Mouse (Mus musculus): ENCODE data around the gene Tardbp. TPM values are rescaled to one million over a fixed set of nuclear protein-coding genes. Genes with fewer than 3 reads are reported as not detected.

The Tardbp gene
- 110 and 128 TPM in 2 replicates for polyA plus RNA-seq (2015; fragmentation: Nextera tagmentation; extraction: Ambion mirVana)

DNA sequence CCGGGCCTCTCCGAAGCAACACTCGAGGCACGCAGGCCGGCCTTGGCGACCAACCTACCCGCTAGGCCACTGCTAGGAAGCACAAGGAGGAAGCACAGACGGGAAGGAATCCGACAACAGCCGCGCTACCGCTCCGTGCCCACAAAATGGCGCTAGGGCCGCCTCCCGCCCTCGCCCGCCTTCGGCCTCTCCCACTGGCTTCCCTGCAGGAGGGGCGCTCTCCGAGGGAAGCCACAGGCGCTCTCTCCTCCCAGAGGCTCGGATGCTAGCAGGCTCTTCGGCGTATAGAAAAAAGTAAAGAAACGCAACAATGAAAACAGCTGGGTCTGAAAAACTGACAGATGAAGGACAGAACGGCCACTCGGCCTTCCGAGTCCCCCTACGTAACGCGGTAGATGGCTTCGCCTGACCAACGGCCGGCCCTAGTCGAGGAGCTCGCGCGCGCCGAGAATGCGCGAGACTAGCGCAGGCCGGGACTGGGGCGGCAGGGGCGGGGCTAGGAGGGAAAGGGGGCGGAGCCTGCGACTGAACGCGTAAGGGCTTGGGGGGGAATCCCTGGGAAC is at the start of gene Tardbp:
Gene Tardbp (minus strand): TSS at position 397 of the 563 bp plus-strand sequence.
- peak within 1 kb of the TSS; percentile 77 for H3K4me2 ChIP-seq (ENCODE audit: low read depth, low read length)
- peak; percentile 96 for ATAC-seq (ENCODE audit: low read depth)
- under 1% methylated on average over 51 of the region's 51 CpGs for WGBS (ENCODE audit: insufficient replicate concordance)
- peak within 1 kb of the TSS; percentile 99 for H3K4me3 ChIP-seq (ENCODE audit: low read depth, low read length)
- H3K36me3 ChIP-seq (ENCODE audit: control insufficient read depth, insufficient read depth) = peaks cover 32% of the 10 kb centered on the region
- H3K27me3 ChIP-seq (ENCODE audit: control insufficient read depth, insufficient read depth, low read depth, low read length) = no peaks in the 10 kb centered on the region
- H3K4me1 ChIP-seq (ENCODE audit: control insufficient read depth, low read depth, low read length) = peaks cover 15% of the 10 kb centered on the region
- H3K27ac ChIP-seq (ENCODE audit: low read length) = peak within 1 kb of the TSS; percentile 93
- H3K9me3 ChIP-seq (replicated peaks; ENCODE audit: control insufficient read depth, low read length) = no peaks in the 10 kb centered on the region
- peak within 1 kb of the TSS; percentile 98 for H3K9ac ChIP-seq (ENCODE audit: low read depth, low read length)

DNA sequence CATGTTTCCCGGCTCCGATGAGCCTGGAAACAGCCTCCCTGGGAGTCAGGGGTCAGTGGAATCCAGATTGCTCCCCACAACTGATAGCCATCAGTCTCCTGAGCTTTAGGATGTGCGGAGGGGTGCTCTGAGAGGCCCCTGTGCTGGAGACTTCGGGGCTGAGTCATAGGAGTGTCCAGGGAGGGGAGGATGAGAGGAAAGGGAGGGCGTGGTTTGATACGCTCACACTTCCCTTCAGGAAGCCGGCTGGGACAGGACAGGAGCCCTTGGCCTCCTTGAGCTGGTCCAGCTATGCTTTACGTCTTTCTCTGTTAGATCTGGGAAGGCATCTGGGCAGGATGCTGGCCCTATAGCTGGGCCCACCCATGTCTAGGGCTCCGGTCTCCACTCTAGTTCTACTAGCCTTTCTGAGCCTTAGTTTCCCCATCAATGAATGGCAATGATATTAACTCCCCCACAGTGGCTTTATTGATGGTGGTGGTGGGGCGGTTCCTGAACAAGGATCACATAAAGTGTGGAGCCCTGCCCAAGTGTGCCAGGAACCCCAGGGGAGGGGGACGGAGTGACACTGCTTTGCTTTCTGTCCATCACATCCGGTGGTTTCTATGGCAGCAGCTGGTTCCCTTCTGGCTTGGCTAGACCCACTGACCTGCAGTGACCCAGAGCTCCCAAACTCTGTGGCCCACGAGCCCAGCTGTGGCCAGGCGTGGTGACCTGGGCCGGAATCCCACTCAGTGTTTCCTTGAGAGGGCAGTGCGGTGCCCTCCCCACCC is 49.6 kb upstream of the Tardbp start:
- H3K4me3 ChIP-seq (ENCODE audit: low read depth, low read length) = no peak overlapping the region
- H3K4me2 ChIP-seq (ENCODE audit: low read depth, low read length) = no peak overlapping the region
- no peak overlapping the region for H3K9ac ChIP-seq (ENCODE audit: low read depth, low read length)
- no peaks in the 10 kb centered on the region for H3K36me3 ChIP-seq (ENCODE audit: control insufficient read depth, insufficient read depth)
- H3K4me1 ChIP-seq (ENCODE audit: control insufficient read depth, low read depth, low read length) = peaks cover 25% of the 10 kb centered on the region
- no peak overlapping the region for H3K27ac ChIP-seq (ENCODE audit: low read length)
- peak; percentile 12; the same call in 1 of the 2 replicates for ATAC-seq (ENCODE audit: low read depth)
- no peaks in the 10 kb centered on the region for H3K9me3 ChIP-seq (replicated peaks; ENCODE audit: control insufficient read depth, low read length)
- WGBS (ENCODE audit: insufficient replicate concordance) = 22% methylated on average over 16 of the region's 16 CpGs
- H3K27me3 ChIP-seq (ENCODE audit: control insufficient read depth, insufficient read depth, low read depth, low read length) = no peaks in the 10 kb centered on the region

DNA sequence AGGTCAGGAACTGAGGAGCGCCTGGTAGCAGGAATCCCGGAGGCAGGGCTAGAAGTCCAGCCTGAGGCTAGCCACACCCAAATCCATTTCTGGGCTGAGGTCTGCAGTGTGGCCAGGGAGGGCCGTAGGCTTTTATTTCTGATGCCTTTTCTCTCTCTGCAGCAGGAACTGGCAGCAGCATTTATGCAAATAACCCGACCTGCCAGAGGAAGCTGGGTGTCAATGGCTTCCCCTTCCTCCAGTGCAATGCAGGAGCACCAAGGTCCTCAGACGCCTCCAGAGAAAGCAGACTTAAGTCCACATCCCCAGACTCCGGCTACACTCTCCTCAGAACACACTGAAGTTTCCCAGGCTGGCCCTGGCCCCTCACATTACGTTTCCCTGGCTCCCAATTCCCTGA is 48.2 kb upstream of the Tardbp start:
- Histone ChIP-seq H3K4me1 (ENCODE audit: control insufficient read depth, low read depth, low read length) (peaks cover 23% of the 10 kb centered on the region), H3K9ac (ENCODE audit: low read depth, low read length) (no peak overlapping the region)
- 30% methylated on average over 7 of the region's 7 CpGs for WGBS (ENCODE audit: insufficient replicate concordance)

DNA sequence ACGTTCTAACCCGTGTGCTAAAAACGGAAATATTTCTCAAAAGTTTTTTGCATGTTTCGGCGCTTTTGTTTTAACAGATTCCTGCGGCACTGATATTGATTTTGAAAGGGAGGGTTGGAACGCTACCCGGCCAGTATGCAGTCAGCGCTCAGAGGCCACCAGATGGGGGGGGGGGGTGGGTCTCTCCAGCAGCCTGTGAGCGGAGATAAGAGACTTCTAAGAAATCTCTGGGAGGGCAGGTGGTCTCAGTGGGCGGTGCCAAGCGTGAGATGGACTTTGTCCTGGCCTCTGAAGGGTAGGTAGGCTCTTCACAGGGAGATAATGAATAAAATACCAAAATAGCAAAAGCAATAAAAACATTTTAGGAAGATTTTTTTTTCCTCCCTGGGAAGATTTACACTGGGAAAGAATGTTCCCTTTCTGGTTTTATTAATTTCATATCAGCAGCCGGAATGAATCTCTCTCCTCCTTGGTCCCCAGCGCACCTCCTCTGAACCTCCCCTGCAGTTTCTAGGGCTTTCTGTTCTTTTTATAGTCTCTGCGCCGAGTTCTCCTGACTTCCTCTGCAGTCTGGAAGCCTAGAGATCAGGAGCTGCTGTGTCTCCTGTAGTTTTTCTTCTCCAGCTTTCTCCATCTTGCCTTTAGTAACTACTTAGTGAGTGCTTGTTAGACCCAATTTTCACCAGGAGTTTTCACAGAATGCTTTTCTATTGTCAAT is 44.6 kb upstream of the Tardbp start:
- Histone ChIP-seq H3K27me3 (ENCODE audit: control insufficient read depth, insufficient read depth, low read depth, low read length) (no peaks in the 10 kb centered on the region), H3K4me1 (ENCODE audit: control insufficient read depth, low read depth, low read length) (peaks cover 21% of the 10 kb centered on the region), H3K9ac (ENCODE audit: low read depth, low read length) (no peak overlapping the region), H3K27ac (ENCODE audit: low read length) (no peak overlapping the region), H3K4me2 (ENCODE audit: low read depth, low read length) (peak overlapping the region; percentile 58), H3K4me3 (ENCODE audit: low read depth, low read length) (no peak overlapping the region), H3K36me3 (ENCODE audit: control insufficient read depth, insufficient read depth) (no peaks in the 10 kb centered on the region), H3K9me3 (replicated peaks; ENCODE audit: control insufficient read depth, low read length) (no peaks in the 10 kb centered on the region)
- 6% methylated on average over 16 of the region's 16 CpGs for WGBS (ENCODE audit: insufficient replicate concordance)
- ATAC-seq (ENCODE audit: low read depth) = peak; percentile 77

More for the DNA sequence above, 48.2 kb upstream of the Tardbp start:
- no peaks in the 10 kb centered on the region for H3K36me3 ChIP-seq (ENCODE audit: control insufficient read depth, insufficient read depth)
- H3K9me3 ChIP-seq (replicated peaks; ENCODE audit: control insufficient read depth, low read length) = no peaks in the 10 kb centered on the region
- no peak for ATAC-seq (ENCODE audit: low read depth)
- no peak overlapping the region for H3K27ac ChIP-seq (ENCODE audit: low read length)
- H3K4me3 ChIP-seq (ENCODE audit: low read depth, low read length) = no peak overlapping the region
- no peaks in the 10 kb centered on the region for H3K27me3 ChIP-seq (ENCODE audit: control insufficient read depth, insufficient read depth, low read depth, low read length)
- no peak overlapping the region for H3K4me2 ChIP-seq (ENCODE audit: low read depth, low read length)

DNA sequence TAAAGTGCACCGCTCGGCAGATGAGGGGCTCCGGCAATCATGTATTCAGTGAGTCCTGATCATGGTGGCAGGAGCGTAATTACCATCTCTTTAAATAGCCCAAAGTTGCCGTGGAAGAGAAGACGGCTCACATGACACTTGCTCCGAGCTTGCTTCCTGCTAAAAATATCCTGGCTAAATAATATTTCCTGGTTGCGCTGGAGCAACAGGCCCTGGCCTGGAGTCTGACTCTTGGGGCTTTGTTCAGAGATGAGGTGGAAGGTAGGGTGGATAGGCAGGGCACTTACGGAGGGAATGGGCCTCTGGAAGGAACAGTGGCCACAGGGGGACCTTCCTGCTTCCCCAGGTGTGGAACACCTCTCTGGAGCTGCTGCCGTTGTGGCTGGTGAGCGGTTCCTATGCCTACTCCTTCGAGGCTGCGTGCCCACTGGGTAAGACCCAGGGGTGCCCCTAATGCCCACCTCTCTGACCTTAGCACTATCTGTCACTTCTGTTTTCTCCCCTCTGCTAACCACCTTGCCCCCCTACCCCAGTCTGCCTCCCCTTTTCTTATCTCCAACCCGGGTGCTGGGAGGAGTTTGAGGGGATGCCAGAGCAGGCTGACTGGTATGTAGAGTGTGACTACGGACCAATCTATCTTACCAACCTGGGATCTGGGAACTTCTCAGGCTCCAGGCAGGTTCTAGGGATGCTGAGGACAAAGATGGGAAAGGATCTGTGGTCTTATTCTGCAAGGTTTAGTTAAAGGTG is 40.4 kb upstream of the Tardbp start:
- H3K9me3 ChIP-seq (replicated peaks; ENCODE audit: control insufficient read depth, low read length) = no peaks in the 10 kb centered on the region
- H3K9ac ChIP-seq (ENCODE audit: low read depth, low read length) = no peak overlapping the region
- H3K4me1 ChIP-seq (ENCODE audit: control insufficient read depth, low read depth, low read length) = peaks cover 14% of the 10 kb centered on the region
- H3K27ac ChIP-seq (ENCODE audit: low read length) = no peak overlapping the region
- WGBS (ENCODE audit: insufficient replicate concordance) = 68% methylated on average over 15 of the region's 15 CpGs
- no peaks in the 10 kb centered on the region; the same call in 1 of the 2 replicates for H3K27me3 ChIP-seq (ENCODE audit: control insufficient read depth, insufficient read depth, low read depth, low read length)
- H3K36me3 ChIP-seq (ENCODE audit: control insufficient read depth, insufficient read depth) = no peaks in the 10 kb centered on the region
- no peak overlapping the region for H3K4me3 ChIP-seq (ENCODE audit: low read depth, low read length)
- no peak for ATAC-seq (ENCODE audit: low read depth)
- no peak overlapping the region for H3K4me2 ChIP-seq (ENCODE audit: low read depth, low read length)

DNA sequence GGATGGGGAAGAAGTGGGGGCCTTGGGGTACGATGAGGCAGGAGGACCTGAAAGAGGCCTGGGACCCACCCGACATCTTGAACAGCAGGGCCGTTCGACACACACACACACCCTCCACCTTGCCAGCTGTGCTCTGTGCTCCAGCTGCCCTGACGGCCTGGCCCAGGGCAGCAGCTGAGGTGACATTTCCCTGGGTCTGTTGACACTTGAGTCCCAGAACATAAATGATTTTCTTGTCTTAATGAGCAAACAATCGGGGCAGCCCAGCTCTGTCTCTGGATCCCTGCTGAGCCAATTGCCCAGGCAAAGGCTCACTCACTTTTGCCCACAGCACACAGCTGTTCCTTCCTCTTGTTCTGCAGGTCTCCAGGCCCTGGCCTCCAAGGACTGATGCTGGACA is 37.2 kb upstream of the Tardbp start:
- Histone ChIP-seq H3K36me3 (ENCODE audit: control insufficient read depth, insufficient read depth) (no peaks in the 10 kb centered on the region), H3K9ac (ENCODE audit: low read depth, low read length) (no peak overlapping the region), H3K27ac (ENCODE audit: low read length) (no peak overlapping the region), H3K27me3 (ENCODE audit: control insufficient read depth, insufficient read depth, low read depth, low read length) (no peaks in the 10 kb centered on the region; the same call in 1 of the 2 replicates), H3K9me3 (replicated peaks; ENCODE audit: control insufficient read depth, low read length) (no peaks in the 10 kb centered on the region), H3K4me1 (ENCODE audit: control insufficient read depth, low read depth, low read length) (no peaks in the 10 kb centered on the region), H3K4me3 (ENCODE audit: low read depth, low read length) (no peak overlapping the region), H3K4me2 (ENCODE audit: low read depth, low read length) (no peak overlapping the region)
- WGBS (ENCODE audit: insufficient replicate concordance) = 59% methylated on average over 6 of the region's 6 CpGs
- no peak for ATAC-seq (ENCODE audit: low read depth)

DNA sequence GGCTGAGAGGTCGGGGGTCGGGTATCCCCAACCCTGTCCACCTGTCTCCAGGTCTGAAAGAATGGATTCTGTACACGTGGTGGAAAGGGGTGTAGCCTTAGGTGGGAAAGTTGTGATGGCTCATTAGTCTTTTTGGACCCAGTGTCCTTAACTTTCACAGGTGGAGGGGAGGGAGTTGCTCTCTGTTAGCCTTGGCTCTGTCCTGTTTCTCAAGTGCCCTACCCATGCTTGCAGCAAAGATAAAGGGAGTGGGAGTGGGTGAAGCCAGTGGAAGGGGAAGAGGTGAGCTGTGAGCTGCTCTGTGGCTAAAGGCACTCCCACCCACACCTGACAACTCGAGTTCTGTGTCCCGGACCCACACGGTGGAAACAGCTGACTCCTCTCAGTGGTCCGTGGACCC is 36.5 kb upstream of the Tardbp start:
- H3K27me3 ChIP-seq (ENCODE audit: control insufficient read depth, insufficient read depth, low read depth, low read length) = no peaks in the 10 kb centered on the region; the same call in 1 of the 2 replicates
- no peak overlapping the region for H3K27ac ChIP-seq (ENCODE audit: low read length)
- H3K36me3 ChIP-seq (ENCODE audit: control insufficient read depth, insufficient read depth) = no peaks in the 10 kb centered on the region
- no peaks in the 10 kb centered on the region for H3K4me1 ChIP-seq (ENCODE audit: control insufficient read depth, low read depth, low read length)
- whole genome bisulfite sequencing (ENCODE audit: insufficient replicate concordance) = 51% methylated on average over 7 of the region's 7 CpGs
- no peak overlapping the region for H3K9ac ChIP-seq (ENCODE audit: low read depth, low read length)
- H3K9me3 ChIP-seq (replicated peaks; ENCODE audit: control insufficient read depth, low read length) = no peaks in the 10 kb centered on the region
- no peak overlapping the region for H3K4me2 ChIP-seq (ENCODE audit: low read depth, low read length)
- H3K4me3 ChIP-seq (ENCODE audit: low read depth, low read length) = no peak overlapping the region
- ATAC-seq (ENCODE audit: low read depth) = no peak

DNA sequence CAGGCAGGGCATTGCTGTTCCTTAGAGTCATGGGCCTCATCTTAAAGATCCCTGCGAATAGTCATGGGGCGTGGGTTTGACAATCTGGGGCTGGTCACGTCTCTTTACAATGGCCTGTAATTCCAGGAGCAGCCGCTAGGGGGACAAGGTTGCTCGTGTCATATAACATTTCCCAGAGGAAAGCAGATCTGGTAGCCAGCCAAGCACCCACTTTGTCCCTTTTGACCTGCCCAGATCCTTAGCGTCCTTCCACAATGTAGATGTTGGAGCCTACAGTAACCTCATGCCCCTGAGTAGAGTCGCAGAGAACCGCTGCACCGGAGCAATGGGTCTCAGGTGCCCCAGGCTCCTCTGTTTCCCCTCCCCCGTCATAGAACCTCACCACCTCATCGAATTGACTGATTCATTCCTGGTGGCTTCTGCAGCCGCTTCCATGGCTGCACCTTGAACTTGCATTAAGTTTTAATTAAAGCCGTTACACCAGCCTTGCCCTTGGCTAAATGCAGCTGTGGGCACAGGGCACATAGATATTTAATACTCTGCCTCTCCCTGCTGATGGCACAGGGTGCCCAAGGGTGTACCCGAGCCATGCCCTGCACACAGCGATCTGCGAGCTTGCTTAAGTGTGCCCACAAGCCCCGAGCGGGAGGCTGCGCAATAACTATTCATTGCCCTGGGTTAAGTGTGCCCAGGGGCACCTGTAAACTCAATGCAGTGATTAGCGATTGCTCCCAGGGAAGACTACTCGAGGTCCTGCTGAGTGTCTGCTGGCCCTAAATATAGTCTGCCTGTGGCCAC is 35.5 kb upstream of the Tardbp start:
- no peak overlapping the region for H3K4me3 ChIP-seq (ENCODE audit: low read depth, low read length)
- H3K9ac ChIP-seq (ENCODE audit: low read depth, low read length) = no peak overlapping the region
- no peak for ATAC-seq (ENCODE audit: low read depth)
- no peaks in the 10 kb centered on the region for H3K36me3 ChIP-seq (ENCODE audit: control insufficient read depth, insufficient read depth)
- H3K4me2 ChIP-seq (ENCODE audit: low read depth, low read length) = 0 out of 2 replicates have a peak overlapping the region, but pooled peaks have one; percentile 10
- no peak overlapping the region for H3K27ac ChIP-seq (ENCODE audit: low read length)
- no peaks in the 10 kb centered on the region for H3K4me1 ChIP-seq (ENCODE audit: control insufficient read depth, low read depth, low read length)
- WGBS (ENCODE audit: insufficient replicate concordance) = 34% methylated on average over 21 of the region's 21 CpGs
- H3K9me3 ChIP-seq (replicated peaks; ENCODE audit: control insufficient read depth, low read length) = no peaks in the 10 kb centered on the region
- no peaks in the 10 kb centered on the region; the same call in 1 of the 2 replicates for H3K27me3 ChIP-seq (ENCODE audit: control insufficient read depth, insufficient read depth, low read depth, low read length)
